Mouse (Mus musculus) bone marrow macrophage, adult 2 months (primary cell): ENCODE measurements around the gene Tes3-ps.

Experiments
- CTCF ChIP-seq: IDR thresholded peaks from 2 replicates; pipeline ENCODE4 v1.5.1; 2012; ENCODE audit warnings: low read depth, mild to moderate bottlenecking, low read length, moderate library complexity
- POLR2A ChIP-seq: IDR thresholded peaks from 2 replicates; pipeline ENCODE4 v1.6.1; 2012; ENCODE audit warnings: mild to moderate bottlenecking, low read depth, low read length, borderline replicate concordance

DNA sequence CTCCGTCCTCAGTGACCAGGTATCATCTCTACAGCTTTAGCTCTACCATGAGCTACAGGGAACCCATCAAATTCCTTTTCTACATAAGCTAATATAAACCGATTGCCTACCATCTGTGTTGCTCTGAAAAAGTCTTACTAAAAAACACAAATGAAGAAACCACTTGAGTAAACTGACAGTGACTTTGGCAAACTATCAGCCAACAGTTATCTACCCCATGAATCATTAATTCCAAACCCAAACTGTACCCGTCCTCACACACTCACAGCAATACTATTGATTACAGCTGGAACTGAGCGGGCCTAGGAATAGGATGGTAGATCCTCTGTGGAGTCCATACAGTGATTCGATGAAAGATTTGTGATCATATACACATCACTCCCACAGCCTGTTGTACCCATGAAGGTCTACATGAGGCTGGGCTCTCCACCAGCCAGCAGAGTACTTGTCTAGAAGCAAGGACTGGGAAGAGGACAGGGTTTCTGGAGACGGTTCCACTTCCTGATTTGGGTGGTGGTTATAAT is 14.2 kb upstream of the Tes3-ps start:
- no peak for TF ChIP-seq CTCF
- no peak for TF ChIP-seq POLR2A
